19 mouse cellular contexts compared by ENCODE assay signal in genomic region chr19:23775356-23775755, GRCm38 (mm10).
"Had no signal": no experiment of that assay in that cellular context is flagged by ENCODE, and none has a peak within 500 bp of the region (broad histone marks: within the 10 kb centered on the region; RNA-seq: fewer than 3 reads in every experiment).

No protein-coding gene starts in this region.

- H3K4me2 ChIP-seq: kidney, embryonic 15.5 days; liver, embryonic 13.5 days; midbrain, embryonic 11.5 days; neural tube, embryonic 12.5 days; neural tube, embryonic 15.5 days had no signal

- H3K9ac ChIP-seq: kidney, embryonic 15.5 days; liver, embryonic 13.5 days; neural tube, embryonic 12.5 days; neural tube, embryonic 15.5 days had no signal

- H3K27me3 ChIP-seq: kidney, embryonic 15.5 days; liver, embryonic 13.5 days; neural tube, embryonic 12.5 days; neural tube, embryonic 15.5 days had no signal

- H3K9me3 ChIP-seq: kidney, embryonic 15.5 days; liver, embryonic 13.5 days; neural tube, embryonic 12.5 days; neural tube, embryonic 15.5 days had no signal

- H3K4me1 ChIP-seq: liver, embryonic 13.5 days had no signal

- H3K27ac ChIP-seq: kidney, embryonic 15.5 days; left cerebral cortex, adult 2 months; liver, embryonic 13.5 days; neural tube, embryonic 12.5 days; neural tube, embryonic 15.5 days; stomach, postnatal 0 days had no signal

- DNase-seq: kidney, adult 8-10 months; kidney, postnatal 10 days; kidney, postnatal 36 days; layer of hippocampus, postnatal 36 days; liver, embryonic 13.5 days; lung, adult 2 months; lung, postnatal 14 days; lung, postnatal 4 days; right cerebral cortex, adult 18-20 months; right cerebral cortex, postnatal 14 days; right cerebral cortex, postnatal 4 days; thymus, adult 18-20 months; thymus, postnatal 4 days had no signal

- H3K4me3 ChIP-seq: kidney, embryonic 15.5 days; left cerebral cortex, adult 2 months; liver, embryonic 13.5 days; neural tube, embryonic 12.5 days; neural tube, embryonic 15.5 days had no signal

- H3K36me3 ChIP-seq: kidney, embryonic 15.5 days; liver, embryonic 13.5 days; neural tube, embryonic 12.5 days; neural tube, embryonic 15.5 days had no signal
